Mouse (Mus musculus) C2C12 (cell line): ENCODE measurements around the gene Il2rg.

Source experiments
- CTCF ChIP-seq: IDR thresholded peaks from one replicate; pipeline ENCODE4 v1.5.1; 2011; ENCODE audit not compliant: control insufficient read depth, insufficient read depth, insufficient read length
- MAX ChIP-seq: IDR thresholded peaks from one replicate; pipeline ENCODE4 v1.6.1; 2011; ENCODE audit warnings: mild to moderate bottlenecking, control low read depth
- USF1 ChIP-seq: IDR thresholded peaks from one replicate; pipeline ENCODE4 v1.6.1; 2011; ENCODE audit warnings: low read depth, mild to moderate bottlenecking, control low read depth, moderate library complexity

DNA sequence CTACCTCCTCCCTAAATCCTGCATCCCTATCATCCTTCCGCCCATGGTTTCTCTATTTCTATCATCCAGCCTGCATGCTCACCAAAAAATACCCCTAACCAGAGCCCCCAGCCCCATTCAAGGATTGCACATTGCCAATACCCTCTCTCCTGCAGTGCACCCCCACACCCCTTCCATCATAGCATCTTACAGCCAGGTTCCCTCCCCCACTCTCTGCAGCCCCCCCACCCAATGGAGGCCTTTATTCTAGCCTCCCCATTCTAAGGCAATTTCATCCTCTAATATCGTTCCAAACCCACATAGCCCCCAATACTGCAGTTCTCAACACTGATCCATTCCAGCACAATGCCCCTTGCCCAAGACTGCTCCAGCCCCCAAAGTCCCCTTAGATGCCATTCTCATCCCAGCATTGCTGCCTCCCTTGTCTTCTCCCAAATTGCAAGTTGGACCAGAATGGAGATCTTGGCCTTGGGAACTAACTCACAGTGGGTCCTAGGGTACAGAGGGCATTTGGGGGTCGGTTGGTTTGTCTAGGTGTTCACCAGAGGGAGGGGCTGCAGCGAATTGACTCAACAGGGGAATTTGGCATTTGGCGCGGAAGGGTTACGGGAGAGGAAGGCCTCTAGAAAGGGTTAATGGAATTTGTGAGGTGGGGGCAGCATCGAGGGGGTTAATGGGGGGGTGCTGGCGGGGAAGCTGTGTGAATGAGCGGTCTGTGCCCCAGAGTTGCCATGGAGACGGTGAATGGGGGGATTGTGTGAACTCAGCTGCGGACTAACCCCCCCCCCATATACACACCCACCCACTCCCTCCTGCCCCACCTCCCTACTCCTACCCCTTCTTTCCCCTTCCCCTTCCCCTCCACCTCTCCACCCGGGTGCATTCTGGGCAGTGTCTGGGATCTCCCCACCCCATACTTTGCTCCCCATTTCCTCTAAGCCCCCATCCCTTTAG lies 31.7 kb upstream of the Il2rg start:
- TF ChIP-seq USF1 (no peak), CTCF (no peak), MAX (no peak)
